Mouse (Mus musculus) hindbrain, embryonic 16.5 days (tissue): ENCODE results near the gene Negr1. TPM values are rescaled to one million over a fixed set of nuclear protein-coding genes. Genes with fewer than 3 reads are reported as not detected.

ENCODE experiments used
- ATAC-seq: fragments of 200-750 bp; cut with Nextera tagmentation; 2 replicates; pipeline ENCODE4 v1.8.0; 2017; ENCODE audit warnings: moderate TSS enrichment, moderate library complexity
- H3K27ac ChIP-seq: fragments of 300-500 bp; sonication (generic); 2 replicates; pipeline ENCODE4 v1.5.1; 2014; ENCODE audit warnings: low read depth, mild to moderate bottlenecking, control low read depth, low read length, moderate library complexity
- H3K27me3 ChIP-seq: fragments of 300-500 bp; sonication (generic); replicated peaks from 2 replicates; pipeline ENCODE4 v1.6.1; 2014; ENCODE audit warnings: low read length; ENCODE audit not compliant: control insufficient read depth, insufficient read depth
- H3K36me3 ChIP-seq: fragments of 300-500 bp; sonication (generic); 2 replicates; pipeline ENCODE4 v1.6.1; 2014; ENCODE audit warnings: mild to moderate bottlenecking, low read length, moderate library complexity, mixed read lengths; ENCODE audit not compliant: control insufficient read depth, insufficient read depth
- H3K4me1 ChIP-seq: fragments of 300-500 bp; sonication (generic); 2 replicates; pipeline ENCODE4 v1.6.1; 2014; ENCODE audit warnings: low read depth, low read length; ENCODE audit not compliant: control insufficient read depth, insufficient read depth
- H3K4me2 ChIP-seq: fragments of 300-500 bp; sonication (generic); 2 replicates; pipeline ENCODE4 v1.6.1; 2014; ENCODE audit warnings: mild to moderate bottlenecking, low read length, control low read depth, moderate library complexity
- H3K4me3 ChIP-seq: fragments of 300-500 bp; sonication (generic); 2 replicates; pipeline ENCODE4 v1.5.1; 2014; ENCODE audit warnings: mild to moderate bottlenecking, low read length, control low read depth, moderate library complexity
- H3K9ac ChIP-seq: fragments of 300-500 bp; sonication (generic); 2 replicates; pipeline ENCODE4 v1.6.1; 2014; ENCODE audit warnings: low read depth, mild to moderate bottlenecking, control low read depth, low read length, moderate library complexity
- H3K9me3 ChIP-seq: fragments of 300-500 bp; sonication (generic); 2 replicates; pipeline ENCODE4 v1.6.1; 2014; ENCODE audit warnings: mild to moderate bottlenecking, low read length, moderate library complexity; ENCODE audit not compliant: control insufficient read depth
- WGBS: fragments of 180-500 bp; shearing (Covaris S2); extraction: QIAGEN DNeasy Blood & Tissue Kit; methylation state at CpG from one replicate; pipeline ENCODE4 v1.1.7; 2014; 5-methylcytosine and 5-hydroxymethylcytosine counted together
- polyA plus RNA-seq: library from polyadenylated mRNA; unstranded; fragments of >200 nt; fragmentation: Nextera tagmentation; extraction: Ambion mirVana; gene quantifications from 2 replicates; pipeline ENCODE4 v1.2.1, GENCODE M21; 2015

Gene Negr1
- polyA plus RNA-seq, 1 experiment from 2014 or later = 46.0 TPM

DNA sequence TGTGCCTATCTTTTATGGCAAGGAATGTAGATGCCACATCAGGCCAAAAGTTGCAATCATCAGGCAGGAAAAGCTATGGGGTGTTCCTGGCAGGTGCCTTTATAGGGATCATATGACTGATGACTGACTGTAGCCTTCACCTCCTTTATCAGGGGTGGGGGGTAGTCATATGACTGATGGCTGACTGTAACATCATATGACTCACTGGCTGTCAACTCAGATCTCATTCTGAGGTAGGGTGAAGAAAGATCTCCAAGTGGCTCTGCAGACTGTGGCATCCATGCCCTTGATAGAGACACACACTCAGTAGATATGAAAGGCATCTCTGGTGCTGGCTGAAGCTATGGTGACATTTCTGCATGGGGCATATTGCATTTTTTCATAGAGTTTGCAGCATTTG is 504.7 kb downstream of the Negr1 start:
- no peak overlapping the region for H3K9ac ChIP-seq
- no peak overlapping the region for H3K4me2 ChIP-seq
- no peaks in the 10 kb centered on the region for H3K36me3 ChIP-seq
- no peaks in the 10 kb centered on the region for H3K27me3 ChIP-seq
- ATAC-seq = no peak
- H3K4me3 ChIP-seq = no peak overlapping the region
- no peaks in the 10 kb centered on the region for H3K4me1 ChIP-seq
- no peaks in the 10 kb centered on the region for H3K9me3 ChIP-seq
- no peak overlapping the region for H3K27ac ChIP-seq

- Histone ChIP-seq H3K4me2 (no peak overlapping the region), H3K27ac (no peak overlapping the region), H3K27me3 (no peaks in the 10 kb centered on the region), H3K4me1 (no peaks in the 10 kb centered on the region), H3K9ac (no peak overlapping the region), H3K9me3 (no peaks in the 10 kb centered on the region), H3K36me3 (no peaks in the 10 kb centered on the region), H3K4me3 (no peak overlapping the region)
- ATAC-seq = no peak
- WGBS = 85% methylated on average over 2 of the region's 2 CpGs
These were observed 517.8 kb downstream of the Negr1 start for GRCm38 (mm10) chr3:157079250-157079965.

DNA sequence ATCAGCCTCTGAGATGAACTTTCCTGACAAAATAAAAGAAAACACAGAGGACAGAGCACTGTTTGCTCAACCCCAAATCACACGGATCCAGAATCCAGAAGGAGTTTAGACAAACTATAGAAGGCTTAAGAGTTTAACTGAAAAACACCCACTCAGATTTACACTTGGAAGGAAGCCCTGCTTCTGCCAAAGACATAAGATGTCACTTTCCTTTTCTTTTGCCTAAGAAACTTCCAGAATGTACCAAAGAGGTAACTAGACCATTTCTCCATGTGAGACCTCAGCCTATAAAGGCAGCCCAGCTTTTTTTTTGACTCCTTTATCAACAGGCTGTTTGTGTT is 518.3 kb downstream of the Negr1 start:
- 81% methylated on average over 1 of the region's 1 CpGs for WGBS

DNA sequence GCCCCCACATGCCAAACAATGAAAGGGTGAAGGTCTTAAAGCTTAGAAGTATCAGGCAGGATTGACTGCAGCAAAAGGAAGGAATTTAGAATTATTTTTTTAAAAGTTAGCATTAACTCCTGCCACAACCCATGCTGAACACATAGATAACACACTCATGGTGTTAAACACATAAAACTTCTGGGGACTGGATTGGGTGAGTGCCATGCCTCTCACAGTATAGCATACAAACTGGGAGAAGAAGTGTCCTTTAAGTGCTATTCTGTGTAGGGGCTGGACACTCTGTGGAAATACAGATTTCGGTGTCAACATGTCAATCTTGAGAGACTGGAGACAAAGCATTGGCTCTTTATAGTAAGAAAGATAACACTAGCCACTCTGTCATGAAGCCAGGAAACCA is 519.0 kb downstream of the Negr1 start:
- 93% methylated on average over 1 of the region's 1 CpGs for WGBS
- H3K4me3 ChIP-seq = no peak overlapping the region
- ATAC-seq = no peak
- H3K27me3 ChIP-seq = no peaks in the 10 kb centered on the region
- no peaks in the 10 kb centered on the region for H3K36me3 ChIP-seq
- H3K9me3 ChIP-seq = no peaks in the 10 kb centered on the region
- H3K9ac ChIP-seq = no peak overlapping the region
- H3K4me1 ChIP-seq = no peaks in the 10 kb centered on the region
- no peak overlapping the region for H3K4me2 ChIP-seq
- H3K27ac ChIP-seq = no peak overlapping the region

More for the DNA sequence above, 518.3 kb downstream of the Negr1 start:
- Histone ChIP-seq H3K4me3 (no peak overlapping the region), H3K9ac (no peak overlapping the region), H3K27me3 (no peaks in the 10 kb centered on the region), H3K36me3 (no peaks in the 10 kb centered on the region), H3K27ac (no peak overlapping the region), H3K4me1 (no peaks in the 10 kb centered on the region), H3K4me2 (no peak overlapping the region), H3K9me3 (no peaks in the 10 kb centered on the region)
- ATAC-seq = no peak

DNA sequence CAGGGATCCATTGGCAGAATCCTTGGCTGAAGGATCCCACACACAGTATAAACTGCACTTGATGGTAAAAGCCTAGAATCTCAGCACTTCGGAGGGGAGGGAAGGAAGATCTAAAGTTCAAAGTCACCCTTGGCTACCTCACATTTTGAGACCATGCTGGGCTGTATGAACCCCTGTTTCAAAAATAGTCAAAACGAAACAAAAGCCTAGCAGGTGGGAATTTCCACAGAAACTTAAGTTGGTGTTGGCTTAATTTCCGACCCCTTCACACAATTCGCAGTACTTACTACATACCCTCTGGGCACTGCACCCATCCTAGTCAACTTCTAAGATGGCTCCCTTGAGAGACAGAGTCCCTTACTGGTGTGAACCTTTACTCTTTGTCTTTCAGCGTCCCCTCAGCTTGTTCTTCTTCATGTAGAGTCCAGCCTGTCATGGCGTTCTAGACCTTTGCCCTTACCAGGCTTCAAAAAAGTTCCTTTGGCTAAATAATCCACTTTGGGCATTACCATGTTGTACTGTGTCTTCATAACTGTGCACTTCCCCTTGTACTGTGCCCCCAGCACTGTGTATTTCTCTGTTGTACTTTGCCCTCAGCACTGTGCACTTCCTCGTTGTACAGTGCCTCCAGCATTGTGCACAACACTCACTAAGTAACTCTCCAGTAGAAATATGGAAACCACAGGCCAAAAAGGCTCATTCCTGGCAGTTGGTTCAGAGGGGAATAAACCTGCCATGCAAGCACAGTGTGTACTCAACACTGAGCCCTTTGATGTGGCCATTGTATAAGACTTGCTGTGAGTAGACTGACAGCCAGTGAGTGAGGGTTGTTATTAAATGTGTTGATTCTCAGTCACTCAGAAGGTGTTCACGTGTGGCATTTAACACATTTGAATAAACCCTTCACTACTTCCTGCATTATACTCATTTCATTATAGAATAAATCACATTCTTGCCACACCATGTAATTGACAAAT is 521.5 kb downstream of the Negr1 start:
- H3K27ac ChIP-seq = no peak overlapping the region
- ATAC-seq = no peak
- no peaks in the 10 kb centered on the region for H3K27me3 ChIP-seq
- H3K4me2 ChIP-seq = no peak overlapping the region
- H3K36me3 ChIP-seq = no peaks in the 10 kb centered on the region
- no peaks in the 10 kb centered on the region for H3K9me3 ChIP-seq
- H3K9ac ChIP-seq = no peak overlapping the region
- no peaks in the 10 kb centered on the region for H3K4me1 ChIP-seq
- H3K4me3 ChIP-seq = no peak overlapping the region
- 76% methylated on average over 8 of the region's 8 CpGs for WGBS

GRCm38 (mm10) chr3:157085180-157085579 is 523.6 kb downstream of the Negr1 start:
- Histone ChIP-seq H3K4me2 (no peak overlapping the region), H3K27me3 (no peaks in the 10 kb centered on the region), H3K4me1 (no peaks in the 10 kb centered on the region), H3K36me3 (no peaks in the 10 kb centered on the region), H3K9ac (no peak overlapping the region), H3K27ac (no peak overlapping the region), H3K9me3 (no peaks in the 10 kb centered on the region), H3K4me3 (no peak overlapping the region)
- 81% methylated on average over 1 of the region's 1 CpGs for WGBS
- ATAC-seq = no peak

DNA sequence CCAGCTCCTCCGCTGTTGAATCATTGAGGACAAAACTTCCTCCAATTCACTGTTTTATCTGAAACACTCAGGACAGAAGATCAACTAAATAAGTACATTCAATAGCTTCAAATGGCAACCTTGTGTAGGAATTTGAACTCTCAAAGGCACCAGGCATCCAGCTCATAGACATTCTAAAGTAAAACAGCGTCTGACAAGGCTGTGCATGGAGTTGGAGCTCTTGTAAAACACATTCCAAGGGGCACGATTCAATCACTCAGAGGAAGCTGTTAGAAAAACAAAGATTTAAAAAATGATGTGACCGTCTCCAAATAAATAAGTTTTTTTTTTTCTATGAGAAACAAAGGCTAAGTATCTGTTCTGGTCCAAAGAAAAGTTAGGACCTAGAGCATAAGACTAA is 528.5 kb downstream of the Negr1 start:
- WGBS = 76% methylated on average over 4 of the region's 4 CpGs
- no peaks in the 10 kb centered on the region for H3K27me3 ChIP-seq

DNA sequence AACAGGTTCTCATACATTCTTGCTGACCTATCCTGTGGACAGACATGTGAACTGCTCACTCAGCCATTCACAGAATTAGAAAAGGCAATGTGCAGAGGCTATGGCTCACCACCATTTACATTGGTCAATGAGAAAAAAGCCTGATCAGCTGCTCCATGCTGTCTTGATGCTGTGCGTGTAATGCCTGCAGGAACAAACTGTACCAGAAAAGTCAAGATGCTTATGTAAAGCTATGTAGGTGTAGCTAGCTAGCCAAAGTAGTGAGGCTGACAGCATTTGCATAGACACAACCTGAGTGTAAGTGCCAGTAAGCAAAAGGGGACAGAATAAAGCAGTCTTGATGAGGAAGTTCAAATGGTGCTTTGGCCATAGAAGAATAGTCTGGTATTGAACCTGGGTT is 534.7 kb downstream of the Negr1 start:
- no peak overlapping the region for H3K9ac ChIP-seq
- no peak overlapping the region for H3K4me2 ChIP-seq
- no peak overlapping the region for H3K27ac ChIP-seq
- no peaks in the 10 kb centered on the region for H3K9me3 ChIP-seq
- no peak overlapping the region for H3K4me3 ChIP-seq
- 100% methylated on average over 1 of the region's 1 CpGs for WGBS
- ATAC-seq = no peak
- H3K36me3 ChIP-seq = no peaks in the 10 kb centered on the region
- no peaks in the 10 kb centered on the region for H3K4me1 ChIP-seq
- no peaks in the 10 kb centered on the region for H3K27me3 ChIP-seq

More for the DNA sequence above, 528.5 kb downstream of the Negr1 start:
- Histone ChIP-seq H3K4me1 (no peaks in the 10 kb centered on the region), H3K36me3 (no peaks in the 10 kb centered on the region), H3K27ac (no peak overlapping the region), H3K4me2 (no peak overlapping the region), H3K9me3 (no peaks in the 10 kb centered on the region), H3K4me3 (no peak overlapping the region), H3K9ac (no peak overlapping the region)
- no peak for ATAC-seq

GRCm38 (mm10) chr3:157097514-157097913 is 535.9 kb downstream of the Negr1 start:
- Histone ChIP-seq H3K4me1 (no peaks in the 10 kb centered on the region), H3K9me3 (no peaks in the 10 kb centered on the region), H3K36me3 (no peaks in the 10 kb centered on the region), H3K27ac (no peak overlapping the region), H3K27me3 (no peaks in the 10 kb centered on the region), H3K4me2 (no peak overlapping the region), H3K9ac (no peak overlapping the region), H3K4me3 (no peak overlapping the region)
- ATAC-seq = no peak
